Mouse (Mus musculus) kidney, adult 2 months (tissue): ENCODE results near the gene Usp6nl. TPM values are rescaled to one million over a fixed set of nuclear protein-coding genes. Genes with fewer than 3 reads are reported as not detected.

ENCODE experiments used
- DNase-seq: peaks from one replicate; pipeline ENCODE4 v3.0.0; 2021
- H3K27ac ChIP-seq: fragments of 200-500 bp; 2 replicates; pipeline ENCODE4 v1.5.1; 2012; ENCODE audit warnings: low read depth, low read length, control low read depth, inconsistent platforms; ENCODE audit not compliant: insufficient read depth
- H3K27me3 ChIP-seq: fragments of 200-500 bp; replicated peaks from 2 replicates; pipeline ENCODE4 v1.6.1; 2012; ENCODE audit warnings: mild to moderate bottlenecking, moderate library complexity, low read length, inconsistent platforms; ENCODE audit not compliant: control insufficient read depth, insufficient read depth
- H3K36me3 ChIP-seq: fragments of 200-500 bp; 2 replicates; pipeline ENCODE4 v1.6.1; 2012; ENCODE audit warnings: mild to moderate bottlenecking, moderate library complexity, low read length, inconsistent platforms; ENCODE audit not compliant: control insufficient read depth, insufficient read depth
- H3K4me1 ChIP-seq: fragments of 200-500 bp; 2 replicates; pipeline ENCODE4 v1.6.1; 2011; ENCODE audit warnings: low read length; ENCODE audit not compliant: control insufficient read depth, insufficient read depth
- H3K4me3 ChIP-seq: fragments of 200-500 bp; 2 replicates; pipeline ENCODE4 v1.5.1; 2011; ENCODE audit warnings: mild to moderate bottlenecking, low read depth, low read length, control low read depth; ENCODE audit not compliant: insufficient read depth
- CTCF ChIP-seq: fragments of 200-500 bp; conservative IDR thresholded peaks from 2 replicates; pipeline ENCODE4 v1.5.1; 2011; ENCODE audit warnings: low read depth, mild to moderate bottlenecking, control low read depth, low read length, moderate library complexity, mixed read lengths; ENCODE audit not compliant: insufficient read depth, insufficient read length
- POLR2A ChIP-seq: fragments of 200-500 bp; IDR thresholded peaks from one replicate; pipeline ENCODE4 v1.6.1; 2011; ENCODE audit warnings: low read depth, low read length, control low read depth
- WGBS: fragments of 180-500 bp; shearing (Covaris S2); methylation state at CpG from one replicate; pipeline ENCODE4 v1.1.7; 2018; 5-methylcytosine and 5-hydroxymethylcytosine counted together
- polyA plus RNA-seq: library from polyadenylated mRNA; depleted of rRNA; stranded (reverse); fragments of >200 nt; gene quantifications from 2 replicates; pipeline ENCODE4 v1.2.3, GENCODE M21; 2012

Gene Usp6nl
- polyA plus RNA-seq, 1 experiment: 8.9 TPM

GRCm38 (mm10) chr2:6293825-6294444, 28.5 kb upstream of the Usp6nl start:
- DNase-seq: no peak
- no peak overlapping the region for H3K27ac ChIP-seq
- no peaks in the 10 kb centered on the region for H3K4me1 ChIP-seq
- no peaks in the 10 kb centered on the region for H3K27me3 ChIP-seq
- WGBS: 69% methylated on average over 11 of the region's 11 CpGs
- TF ChIP-seq CTCF: no peak
- no peak for TF ChIP-seq POLR2A
- no peaks in the 10 kb centered on the region for H3K36me3 ChIP-seq
- no peak overlapping the region for H3K4me3 ChIP-seq

GRCm38 (mm10) chr2:6294993-6295628, 27.4 kb upstream of the Usp6nl start:
- Histone ChIP-seq H3K27ac (no peak overlapping the region), H3K27me3 (no peaks in the 10 kb centered on the region), H3K36me3 (no peaks in the 10 kb centered on the region), H3K4me3 (no peak overlapping the region), H3K4me1 (no peaks in the 10 kb centered on the region)
- no peak for DNase-seq
- TF ChIP-seq POLR2A (no peak), CTCF (no peak)
- 42% methylated on average over 7 of the region's 7 CpGs for WGBS

- Histone ChIP-seq H3K4me1 (no peaks in the 10 kb centered on the region), H3K27me3 (no peaks in the 10 kb centered on the region), H3K27ac (no peak overlapping the region), H3K4me3 (no peak overlapping the region), H3K36me3 (no peaks in the 10 kb centered on the region)
- WGBS: 96% methylated on average over 4 of the region's 4 CpGs
- DNase-seq: no peak
- TF ChIP-seq CTCF: no peak
- TF ChIP-seq POLR2A: no peak
Measured at GRCm38 (mm10) chr2:6304768-6305167, 17.7 kb upstream of the Usp6nl start.

GRCm38 (mm10) chr2:6306861-6307260, 15.6 kb upstream of the Usp6nl start:
- Histone ChIP-seq H3K4me3 (no peak overlapping the region), H3K27ac (no peak overlapping the region), H3K4me1 (no peaks in the 10 kb centered on the region), H3K27me3 (no peaks in the 10 kb centered on the region), H3K36me3 (no peaks in the 10 kb centered on the region)
- WGBS: 78% methylated on average over 3 of the region's 3 CpGs
- no peak for DNase-seq
- no peak for TF ChIP-seq POLR2A
- no peak for TF ChIP-seq CTCF

- DNase-seq: no peak
- no peak overlapping the region for H3K4me3 ChIP-seq
- no peaks in the 10 kb centered on the region for H3K27me3 ChIP-seq
- no peak overlapping the region for H3K27ac ChIP-seq
- TF ChIP-seq CTCF (no peak), POLR2A (no peak)
- no peaks in the 10 kb centered on the region for H3K4me1 ChIP-seq
- H3K36me3 ChIP-seq: no peaks in the 10 kb centered on the region
- 80% methylated on average over 6 of the region's 6 CpGs for WGBS
Measured at GRCm38 (mm10) chr2:6309373-6309821, 13.1 kb upstream of the Usp6nl start.

- Histone ChIP-seq H3K4me1 (no peaks in the 10 kb centered on the region), H3K27me3 (no peaks in the 10 kb centered on the region), H3K36me3 (no peaks in the 10 kb centered on the region), H3K4me3 (no peak overlapping the region), H3K27ac (no peak overlapping the region)
- 43% methylated on average over 10 of the region's 10 CpGs for WGBS
- DNase-seq: no peak
- TF ChIP-seq CTCF: no peak
- no peak for TF ChIP-seq POLR2A
Measured at GRCm38 (mm10) chr2:6312764-6313163, 9.7 kb upstream of the Usp6nl start.

- Histone ChIP-seq H3K27me3 (no peaks in the 10 kb centered on the region), H3K4me1 (no peaks in the 10 kb centered on the region), H3K36me3 (no peaks in the 10 kb centered on the region), H3K4me3 (no peak overlapping the region), H3K27ac (no peak overlapping the region)
- WGBS: 98% methylated on average over 1 of the region's 1 CpGs
- TF ChIP-seq POLR2A (no peak), CTCF (no peak)
- DNase-seq: no peak
Measured at GRCm38 (mm10) chr2:6313733-6314132, 8.7 kb upstream of the Usp6nl start.
